Mouse (Mus musculus) E14TG2a.4 (cell line): Measurements from ENCODE around the gene Olfr1181.

Source experiments
- CTCF ChIP-seq: conservative IDR thresholded peaks from 2 replicates; pipeline ENCODE4 v1.5.1; 2014; ENCODE audit warnings: low read length
- NANOG ChIP-seq: IDR thresholded peaks from 2 replicates; pipeline ENCODE4 v1.6.1; 2014; ENCODE audit warnings: borderline replicate concordance, low read length, mixed read lengths

- no peak for TF ChIP-seq CTCF
- no peak for TF ChIP-seq NANOG
These were observed 23.1 kb upstream of the Olfr1181 start, which contains the start of gene Gm13757 for GRCm38 (mm10) chr2:88449031-88449430.
